Mouse (Mus musculus) c-Kit-negative CD71-positive TER-119-positive erythroid progenitor cells, embryonic 14.5 days (primary cell): ENCODE data around the gene Olfr885.

Experiments
- DNase-seq: peaks from one replicate; pipeline ENCODE4 v3.0.0-alpha.2; 2013; ENCODE audit warnings: low read depth, low spot score

The Olfr885 gene

DNA sequence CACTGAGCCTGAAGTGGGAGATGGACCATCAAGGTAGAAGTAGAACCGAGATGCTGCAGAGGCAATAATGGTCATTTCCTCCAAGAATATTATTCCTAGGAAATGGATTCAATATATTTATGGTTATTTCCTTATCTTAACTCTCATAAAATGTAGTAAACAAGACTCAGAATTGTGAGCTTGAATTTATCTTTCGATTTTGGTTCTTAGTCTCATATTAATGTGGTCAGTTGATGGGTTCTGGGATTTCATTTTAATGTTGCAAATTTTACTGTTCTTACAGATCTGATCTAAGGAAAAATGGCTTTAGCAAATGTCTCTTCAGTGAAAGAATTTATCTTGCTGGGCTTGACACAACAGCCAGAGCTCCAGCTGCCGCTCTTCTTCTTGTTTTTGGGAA, at the start of gene Olfr885:
TSS of gene Olfr885 (plus strand) at position 301 of the 400 bp plus-strand sequence.
- no peak for DNase-seq

DNA sequence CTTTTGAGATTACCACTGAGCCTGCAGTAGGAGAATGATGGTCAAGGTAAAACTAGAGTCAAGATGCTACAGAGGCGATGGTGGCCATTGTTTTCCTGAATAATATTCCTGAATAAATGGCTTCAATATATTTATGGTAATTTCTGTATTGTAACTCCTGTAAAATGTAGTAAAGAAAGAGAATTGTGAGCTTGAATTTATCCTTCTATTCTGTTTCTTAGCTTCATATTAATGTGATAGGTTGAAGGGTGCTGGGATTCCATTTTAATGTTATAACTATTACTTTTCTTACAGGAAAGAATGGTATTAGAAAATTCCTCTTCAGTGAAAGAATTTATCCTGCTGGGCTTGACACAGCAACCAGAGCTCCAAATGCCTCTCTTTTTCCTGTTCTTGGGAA, 35.6 kb upstream of the Olfr885 start, which contains the start of gene Olfr883:
TSS of gene Olfr883 (plus strand) at position 301 of the 400 bp plus-strand sequence.
- no peak for DNase-seq

DNA sequence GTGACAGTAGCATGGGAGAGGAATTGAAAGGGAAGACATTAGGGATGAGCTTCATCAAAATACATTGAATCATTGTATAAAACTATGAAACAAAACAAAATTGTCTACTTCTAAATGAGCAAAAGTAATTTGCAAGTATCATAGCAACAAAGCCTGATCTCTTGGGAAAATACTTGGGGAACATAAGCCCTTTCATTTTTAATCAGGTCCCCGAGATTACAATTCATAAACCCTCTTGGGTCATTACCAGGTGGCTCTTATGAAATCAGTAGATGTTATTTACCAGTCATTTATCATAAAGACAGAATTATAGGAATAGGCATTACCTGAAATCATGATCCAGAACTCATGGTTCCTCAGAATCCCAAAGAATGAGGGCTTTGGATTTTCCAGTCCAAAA, 14.9 kb upstream of the Olfr885 start, which contains the start of gene Olfr884:
TSS of gene Olfr884 (plus strand) at position 301 of the 400 bp plus-strand sequence.
- DNase-seq, result no peak

DNA sequence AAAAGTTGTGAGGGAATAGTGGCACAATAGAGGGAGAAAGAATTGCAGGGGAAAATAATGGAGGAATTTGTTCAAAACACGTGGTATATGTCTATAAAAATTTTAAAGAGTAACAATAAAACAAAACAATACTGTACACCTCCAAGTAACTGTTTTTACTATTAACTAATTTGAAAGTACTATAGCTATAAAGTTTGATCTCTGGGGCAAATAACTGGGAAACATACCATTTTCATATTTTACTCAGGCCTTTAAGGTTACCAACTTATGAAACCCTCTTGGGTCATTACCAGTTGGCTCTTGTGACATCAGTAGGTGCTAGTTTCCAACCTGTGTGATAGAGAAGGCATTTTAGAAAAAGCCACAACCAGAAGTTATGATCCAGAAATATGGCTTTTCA, 22.6 kb downstream of the Olfr885 start, which contains the start of gene Olfr887:
TSS of gene Olfr887 (plus strand) at position 301 of the 400 bp plus-strand sequence.
- no peak for DNase-seq

DNA sequence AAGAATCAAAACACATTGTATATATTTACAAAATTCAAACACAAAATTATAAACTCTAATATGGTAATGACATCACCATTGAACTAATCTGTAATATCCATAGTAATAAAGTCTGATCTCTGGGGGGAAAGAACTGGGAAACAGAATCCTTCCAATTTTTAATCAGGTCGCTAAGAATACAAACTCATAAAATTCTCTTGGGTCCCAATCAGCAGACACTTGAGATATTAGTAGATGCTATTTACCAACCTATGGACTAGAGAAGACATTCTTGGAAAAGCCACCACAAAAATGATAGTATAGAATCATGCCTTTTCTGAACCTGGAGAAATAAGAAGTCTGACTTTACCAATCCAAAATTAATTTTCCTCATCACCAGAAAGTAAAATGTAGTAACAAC, 46.7 kb downstream of the Olfr885 start, which contains the start of gene Olfr888:
TSS of gene Olfr888 (plus strand) at position 301 of the 400 bp plus-strand sequence.
- DNase-seq, result no peak
